ENCODE assay signal across 9 mouse cellular contexts in genomic region chr4:57915216-57915965, GRCm38 (mm10). TPM values are rescaled to one million over a fixed set of nuclear protein-coding genes. Genes with fewer than 3 reads are reported as not detected.
DNase-seq lines count a peak whose midpoint lies in the region; ATAC-seq and TF ChIP-seq lines count a peak whose summit lies in the region.
"Had no signal": no experiment of that assay in that cellular context is flagged by ENCODE, and none has a peak within 500 bp of the region (broad histone marks: within the 10 kb centered on the region; RNA-seq: fewer than 3 reads in every experiment).

No protein-coding gene starts in this region.

- no peak for ATAC-seq in hindbrain, embryonic 12.5 days (ENCODE audit: low FRiP score)
- ATAC-seq in hindbrain, embryonic 11.5 days (ENCODE audit: low FRiP score): no peak
- no peak for ATAC-seq in embryonic facial prominence, embryonic 11.5 days (replicated peaks; ENCODE audit: insufficient number of reproducible peaks, low FRiP score, low TSS enrichment, low read depth)
- 0 out of 2 replicates have a peak, but pooled peaks have one; percentile 41 for ATAC-seq in midbrain, postnatal 0 days (ENCODE audit: low FRiP score)

- no peak overlapping the region for H3K27ac ChIP-seq in hindbrain, embryonic 12.5 days
- no peak overlapping the region for H3K27ac ChIP-seq in hindbrain, embryonic 11.5 days (ENCODE audit: low read depth, low read length)
- H3K27ac ChIP-seq in embryonic facial prominence, embryonic 11.5 days (replicated peaks; ENCODE audit: low read depth, low read length): no peak overlapping the region
- no peak overlapping the region for H3K27ac ChIP-seq in midbrain, postnatal 0 days (ENCODE audit: low read depth, low read length)

- H3K4me1 ChIP-seq in hindbrain, embryonic 12.5 days: peaks cover 15% of the 10 kb centered on the region
- 0 out of 2 replicates have a peak, but pooled peaks cover 3% of the 10 kb centered on the region for H3K4me1 ChIP-seq in hindbrain, embryonic 11.5 days (replicated peaks; ENCODE audit: control insufficient read depth, insufficient read depth, low read length)
- H3K4me1 ChIP-seq in embryonic facial prominence, embryonic 11.5 days (ENCODE audit: control insufficient read depth, insufficient read depth, low read length): no peaks in the 10 kb centered on the region
- no peaks in the 10 kb centered on the region for H3K4me1 ChIP-seq in midbrain, postnatal 0 days (ENCODE audit: insufficient read depth, low read length)

- no peaks in the 10 kb centered on the region for H3K36me3 ChIP-seq in hindbrain, embryonic 12.5 days
- no peaks in the 10 kb centered on the region for H3K36me3 ChIP-seq in hindbrain, embryonic 11.5 days (ENCODE audit: control insufficient read depth, insufficient read depth, low read length)
- H3K36me3 ChIP-seq in embryonic facial prominence, embryonic 11.5 days (replicated peaks; ENCODE audit: control insufficient read depth, insufficient read depth, low read depth, low read length): no peaks in the 10 kb centered on the region
- H3K36me3 ChIP-seq in midbrain, postnatal 0 days (ENCODE audit: insufficient read depth, low read length): no peaks in the 10 kb centered on the region

- H3K27me3 ChIP-seq in hindbrain, embryonic 12.5 days: peaks cover 4% of the 10 kb centered on the region; the same call in 1 of the 2 replicates
- H3K27me3 ChIP-seq in hindbrain, embryonic 11.5 days (ENCODE audit: control insufficient read depth, insufficient read depth, low read length): no peaks in the 10 kb centered on the region
- H3K27me3 ChIP-seq in embryonic facial prominence, embryonic 11.5 days (ENCODE audit: control insufficient read depth, insufficient read depth, low read length): no peaks in the 10 kb centered on the region
- no peaks in the 10 kb centered on the region for H3K27me3 ChIP-seq in midbrain, postnatal 0 days (ENCODE audit: insufficient read depth, low read length)

- H3K9me3 ChIP-seq in hindbrain, embryonic 12.5 days (replicated peaks): no peaks in the 10 kb centered on the region
- H3K9me3 ChIP-seq in hindbrain, embryonic 11.5 days (ENCODE audit: control insufficient read depth, low read length): no peaks in the 10 kb centered on the region
- H3K9me3 ChIP-seq in embryonic facial prominence, embryonic 11.5 days (replicated peaks; ENCODE audit: control insufficient read depth, low read length): no peaks in the 10 kb centered on the region
- no peaks in the 10 kb centered on the region for H3K9me3 ChIP-seq in midbrain, postnatal 0 days (ENCODE audit: low read length)

- H3K4me2 ChIP-seq in hindbrain, embryonic 12.5 days (replicated peaks): 0 out of 2 replicates have a peak overlapping the region, but pooled peaks have one; percentile 1
- H3K4me2 ChIP-seq in hindbrain, embryonic 11.5 days (replicated peaks; ENCODE audit: low read depth, low read length): no peak overlapping the region
- H3K4me2 ChIP-seq in embryonic facial prominence, embryonic 11.5 days (ENCODE audit: low read depth, low read length): no peak overlapping the region; the same call in 1 of the 2 replicates
- no peak overlapping the region for H3K4me2 ChIP-seq in midbrain, postnatal 0 days (ENCODE audit: low read depth, low read length, poor library complexity, severe bottlenecking)

- TF ChIP-seq CTCF in midbrain, postnatal 0 days (IDR thresholded peaks at IDR 0.05): no peak

- WGBS in hindbrain, embryonic 12.5 days: 42% methylated on average over 17 of the region's 17 CpGs
- 49% methylated on average over 17 of the region's 17 CpGs for WGBS in hindbrain, embryonic 11.5 days
- 35% methylated on average over 17 of the region's 17 CpGs for WGBS in embryonic facial prominence, embryonic 11.5 days
- 44% methylated on average over 17 of the region's 17 CpGs for WGBS in midbrain, postnatal 0 days

- no peak for DNase-seq in hindbrain, embryonic 11.5 days (ENCODE audit: low spot score)
- DNase-seq in Muller cell, postnatal 12 days (ENCODE audit: inconsistent ontology term): peak; percentile 36
- no peak for DNase-seq in embryonic facial prominence, embryonic 11.5 days (ENCODE audit: low spot score)
- DNase-seq in heart, postnatal 36 days: peak; percentile 46 to 50
- peak; percentile 27 to 50 for DNase-seq in layer of hippocampus, postnatal 14 days (ENCODE audit: low spot score in 2 of 2)
- peak; percentile 69 for DNase-seq in midbrain, postnatal 0 days (ENCODE audit: low spot score)
- no peak for DNase-seq in c-Kit-positive CD71-positive TER-119-positive erythroid progenitor cells, embryonic 14.5 days (ENCODE audit: low spot score)

- H3K9ac ChIP-seq in hindbrain, embryonic 12.5 days: no peak overlapping the region
- no peak overlapping the region for H3K9ac ChIP-seq in hindbrain, embryonic 11.5 days (ENCODE audit: low read depth, low read length)
- 0 out of 2 replicates have a peak overlapping the region, but pooled peaks have one; percentile 32 for H3K9ac ChIP-seq in embryonic facial prominence, embryonic 11.5 days (replicated peaks; ENCODE audit: low read length)
- no peak overlapping the region for H3K9ac ChIP-seq in midbrain, postnatal 0 days (replicated peaks; ENCODE audit: low read length, poor library complexity, severe bottlenecking)

- H3K4me3 ChIP-seq in hindbrain, embryonic 12.5 days: no peak overlapping the region
- no peak overlapping the region for H3K4me3 ChIP-seq in hindbrain, embryonic 11.5 days (ENCODE audit: low read depth, low read length)
- no peak overlapping the region for H3K4me3 ChIP-seq in embryonic facial prominence, embryonic 11.5 days (ENCODE audit: low read depth, low read length)
- H3K4me3 ChIP-seq in midbrain, postnatal 0 days (ENCODE audit: low read depth, low read length): no peak overlapping the region

- intact Hi-C loops in heart, postnatal 36 days (cut with DNase I): no loop called here

RNA-seq across cellular contexts. Expression of gene D630039A03Rik, which starts 0.7 kb away (rescaled TPM):
- polyA plus RNA-seq in hindbrain, embryonic 12.5 days (2016; fragmentation: Nextera tagmentation; extraction: Ambion mirVana): 0.31 and 0.45 TPM in 2 replicates
- polyA plus RNA-seq in hindbrain, embryonic 11.5 days (2014; fragmentation: Nextera tagmentation; extraction: Ambion mirVana): 0.13 and 0.31 TPM in 2 replicates
- polyA plus RNA-seq in embryonic facial prominence, embryonic 11.5 days (2014; fragmentation: Nextera tagmentation; extraction: Ambion mirVana): 0.07 TPM in 1 of 2 replicates, not detected in the other
- under 1 TPM; 0.30 to 0.31 TPM for total RNA-seq in heart, postnatal 36 days (2021)
- under 1 TPM; 0.26 to 0.48 TPM for total RNA-seq in layer of hippocampus, postnatal 14 days (2021)
- total RNA-seq in midbrain, postnatal 0 days (2014; rRNA removed): 0.27 TPM in 1 of 2 replicates, not detected in the other
- 0.10 and 0.18 TPM in 2 replicates for polyA plus RNA-seq in midbrain, postnatal 0 days (2015; fragmentation: Nextera tagmentation; extraction: Ambion mirVana)
- total RNA-seq: MEL had no signal

RNA-seq across cellular contexts. Expression of gene Txn1, which starts 40.8 kb away (rescaled TPM):
- 292 and 314 TPM in 2 replicates for polyA plus RNA-seq in hindbrain, embryonic 12.5 days (2016; fragmentation: Nextera tagmentation; extraction: Ambion mirVana)
- 393 and 394 TPM in 2 replicates for polyA plus RNA-seq in hindbrain, embryonic 11.5 days (2014; fragmentation: Nextera tagmentation; extraction: Ambion mirVana)
- 443 and 451 TPM in 2 replicates for polyA plus RNA-seq in embryonic facial prominence, embryonic 11.5 days (2014; fragmentation: Nextera tagmentation; extraction: Ambion mirVana)
- total RNA-seq in heart, postnatal 36 days (2021): 100 to 1,000 TPM; 121 to 131 TPM
- total RNA-seq in layer of hippocampus, postnatal 14 days (2021): 100 to 1,000 TPM; 151 to 152 TPM
- 96.5 and 122 TPM in 2 replicates for total RNA-seq in midbrain, postnatal 0 days (2014; rRNA removed)
- polyA plus RNA-seq in midbrain, postnatal 0 days (2015; fragmentation: Nextera tagmentation; extraction: Ambion mirVana): 352 and 374 TPM in 2 replicates

Comparison
In these comparisons a context has a peak if more than half of its experiments do, and no peak if none do; other contexts are left out.
1. DNase-seq: peak in Muller cell, postnatal 12 days (single experiment), heart, postnatal 36 days (2 of 2), layer of hippocampus, postnatal 14 days (2 of 2) and midbrain, postnatal 0 days (single experiment); none in hindbrain, embryonic 11.5 days (single experiment), embryonic facial prominence, embryonic 11.5 days (single experiment) and c-Kit-positive CD71-positive TER-119-positive erythroid progenitor cells, embryonic 14.5 days (single experiment).